Mouse (Mus musculus) liver (tissue): ENCODE results near the gene Prrc2a.

Source experiments
- DNase-seq: peaks from one replicate; pipeline ENCODE4 v3.0.0-alpha.2; 2020; ENCODE audit warnings: mixed read lengths

Gene Prrc2a

DNA sequence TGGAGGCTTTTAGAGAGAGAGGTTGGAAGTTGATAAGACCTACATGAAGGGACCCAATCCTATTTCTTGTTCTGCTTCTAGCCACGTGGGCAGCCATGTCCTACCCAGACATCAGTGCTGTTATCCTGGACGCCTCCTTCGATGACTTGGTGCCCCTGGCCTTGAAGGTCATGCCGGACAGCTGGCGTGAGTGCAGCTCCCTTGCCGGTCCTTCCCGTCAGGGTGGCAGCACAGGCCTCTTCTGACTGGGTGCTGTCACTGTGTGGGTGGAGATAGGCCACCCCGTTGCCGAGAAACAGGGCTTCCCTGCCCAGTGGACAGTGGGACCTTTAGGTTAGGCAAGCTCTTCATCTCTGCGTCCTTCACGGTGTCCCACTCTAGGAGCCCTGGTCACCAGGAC lies 63.5 kb downstream of the Prrc2a start:
- DNase-seq = no peak

DNA sequence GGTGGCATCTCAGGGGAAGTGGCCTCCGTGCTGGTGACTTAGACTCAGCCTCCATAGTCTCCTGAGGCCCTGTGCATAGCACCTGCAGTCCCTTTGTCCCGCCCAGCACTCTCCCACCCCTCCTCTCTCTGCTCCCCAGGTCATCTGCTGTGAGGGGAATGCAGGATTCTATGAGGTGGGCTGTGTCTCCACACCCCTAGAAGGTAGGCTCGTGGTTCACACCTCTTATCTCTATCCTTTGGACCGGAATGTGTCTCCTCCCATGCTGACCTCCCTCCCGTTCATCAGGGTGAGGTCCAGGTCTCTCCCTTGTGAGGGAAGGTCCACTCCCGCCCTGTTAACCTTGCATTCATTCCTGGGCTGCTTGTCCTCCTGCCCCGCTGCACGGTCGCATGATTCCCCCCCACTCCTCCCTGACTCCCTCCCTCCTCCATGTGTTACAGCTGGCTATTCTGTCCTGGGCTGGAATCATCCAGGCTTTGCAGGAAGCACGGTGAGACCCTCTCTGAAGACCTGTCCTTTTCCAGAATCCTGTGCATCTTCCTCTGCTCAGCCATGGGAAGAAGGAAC lies 64.4 kb downstream of the Prrc2a start:
- DNase-seq = no peak
